Mouse (Mus musculus) megakaryocyte, adult 5-6 weeks (primary cell): ENCODE measurements at regions not wholly inside any gene's neighbourhood (a gene's known extent, or its start where the extent isn't known, plus 50 kb on each side); places are given as distances from the start of the nearest gene placed in this dataset.

Source experiments
- ATAC-seq: 2 replicates; pipeline ENCODE4 v1.8.0; 2016; ENCODE audit warnings: mild to moderate bottlenecking, inconsistent platforms; ENCODE audit not compliant: poor library complexity, severe bottlenecking

GRCm38 (mm10) chr14:76686762-76687453 lies 130.2 kb upstream of the Serp2 start:
- peak; percentile 85 for ATAC-seq

GRCm38 (mm10) chr14:76685830-76686761 lies 129.4 kb upstream of the Serp2 start:
- ATAC-seq: no peak

GRCm38 (mm10) chr14:76684327-76684726 lies 127.6 kb upstream of the Serp2 start:
- ATAC-seq: no peak

- ATAC-seq: 0 out of 2 replicates have a peak, but pooled peaks have one; percentile 51
These were observed 125.1 kb upstream of the Serp2 start for GRCm38 (mm10) chr14:76681581-76682377.

- ATAC-seq: no peak
These were observed 121.9 kb upstream of the Serp2 start for GRCm38 (mm10) chr14:76678512-76679134.

- no peak for ATAC-seq
These were observed 118.3 kb upstream of the Serp2 start for GRCm38 (mm10) chr14:76674949-76675348.

- ATAC-seq: peak; percentile 84
These were observed 117.1 kb upstream of the Serp2 start for GRCm38 (mm10) chr14:76673671-76674331.

GRCm38 (mm10) chr14:76672899-76673298 lies 116.2 kb upstream of the Serp2 start:
- ATAC-seq: no peak

GRCm38 (mm10) chr14:76672442-76672841 lies 115.8 kb upstream of the Serp2 start:
- ATAC-seq: no peak

GRCm38 (mm10) chr14:76671023-76671422 lies 114.3 kb upstream of the Serp2 start:
- ATAC-seq: no peak

- ATAC-seq: peak; percentile 70
These were observed 109.2 kb upstream of the Serp2 start for GRCm38 (mm10) chr14:76665754-76666371.

- ATAC-seq: peak; percentile 70
These were observed 108.2 kb upstream of the Serp2 start for GRCm38 (mm10) chr14:76664586-76665508.

- ATAC-seq: no peak
These were observed 107.1 kb upstream of the Serp2 start for GRCm38 (mm10) chr14:76663816-76664215.

GRCm38 (mm10) chr14:76662871-76663270 lies 106.2 kb upstream of the Serp2 start:
- no peak for ATAC-seq

GRCm38 (mm10) chr14:76660906-76661305 lies 104.2 kb upstream of the Serp2 start:
- no peak for ATAC-seq

GRCm38 (mm10) chr14:76658952-76659502 lies 102.3 kb upstream of the Serp2 start:
- no peak for ATAC-seq

- no peak for ATAC-seq
These were observed 101.3 kb upstream of the Serp2 start for GRCm38 (mm10) chr14:76657784-76658610.
